Mouse (Mus musculus) layer of hippocampus, postnatal 14 days (tissue): Measurements from ENCODE around the gene Ehmt2. TPM values are rescaled to one million over a fixed set of nuclear protein-coding genes. Genes with fewer than 3 reads are reported as not detected.
A peak's percentile ranks its signal among the peaks of the same experiment; 100 is the strongest.
"Not testable (repeated sequence)": the region's sequence is repeated elsewhere in the genome, so short reads cannot be mapped to it uniquely, and the experiment has no call there.

Experiments
- DNase-seq, 2 experiments: peaks; one replicate each; pipeline ENCODE4 v3.0.0; 2021 to 2022; ENCODE audit warnings: low spot score in 2 of 2, mixed read lengths in 1 of 2
- total RNA-seq, 2 experiments: library from RNA; stranded (reverse); gene quantifications; 2 replicates each; pipeline ENCODE4 v1.2.3; 2021

Gene Ehmt2
- total RNA-seq, 2 experiments from 2014 or later = 168 to 173 TPM

DNA sequence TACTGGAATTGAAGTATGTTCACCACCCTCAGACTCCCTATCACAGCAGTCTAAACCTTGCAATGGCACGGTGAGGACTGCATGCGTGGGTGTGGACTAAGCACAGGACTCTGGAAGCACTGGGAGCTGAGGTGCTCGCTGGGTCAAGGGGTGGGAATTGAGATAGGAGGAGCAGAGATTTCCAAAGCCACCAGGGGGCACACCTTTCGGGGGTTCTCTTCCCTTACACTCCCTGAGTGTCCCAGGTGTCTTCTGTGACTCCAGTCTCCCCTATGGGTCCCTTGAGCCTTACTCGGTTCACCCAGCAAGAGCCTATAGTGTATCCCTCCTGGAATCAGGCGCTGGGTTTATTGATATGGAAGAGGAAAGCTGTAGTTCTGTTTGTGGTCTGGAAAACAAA, 24.7 kb downstream of the Ehmt2 start:
- no peak for DNase-seq

- DNase-seq = no peak
Measured at GRCm38 (mm10) chr17:34924258-34924657, 26.0 kb downstream of the Ehmt2 start.

- DNase-seq = no peak
Measured at GRCm38 (mm10) chr17:34927306-34928019, 29.2 kb downstream of the Ehmt2 start.

- DNase-seq = no peak
Measured at GRCm38 (mm10) chr17:34928841-34929240, 30.6 kb downstream of the Ehmt2 start.

DNA sequence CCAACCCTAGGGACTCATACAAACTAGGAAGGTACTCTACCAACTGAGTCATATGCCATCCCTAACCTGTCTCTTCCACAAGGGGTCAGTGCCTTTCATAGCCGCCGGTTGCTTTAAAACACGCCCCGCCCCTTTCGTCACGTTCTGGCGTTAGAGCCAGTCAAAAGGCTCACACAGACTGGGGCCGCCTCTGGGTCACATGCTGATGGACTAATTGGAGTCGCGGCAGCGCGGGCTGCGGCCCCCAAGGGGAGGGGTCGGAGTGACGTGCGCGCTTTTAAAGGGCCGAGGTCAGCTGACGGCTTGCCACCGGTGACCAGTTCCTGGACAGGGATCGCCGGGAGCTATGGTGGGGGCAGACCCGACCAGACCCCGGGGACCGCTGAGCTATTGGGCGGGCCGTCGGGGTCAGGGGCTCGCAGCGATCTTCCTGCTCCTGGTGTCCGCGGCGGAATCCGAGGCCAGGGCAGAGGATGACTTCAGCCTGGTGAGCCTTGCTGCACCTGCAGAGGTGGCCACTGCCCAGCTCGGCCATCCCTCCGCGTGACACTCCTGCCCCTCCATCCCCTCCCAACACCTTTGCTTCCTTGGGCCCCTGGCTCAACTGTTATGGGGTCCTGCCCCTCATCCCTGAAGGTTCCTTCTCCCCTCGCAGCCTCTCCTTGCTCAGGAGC, 32.9 kb downstream of the Ehmt2 start, which contains the start of gene Neu1:
TSS of gene Neu1 (plus strand) at position 193 of the 674 bp plus-strand sequence.
- peak; percentile 95 to 99 for DNase-seq

- DNase-seq = no peak
Measured at GRCm38 (mm10) chr17:34931735-34932098, 33.4 kb downstream of the Ehmt2 start.

- no peak for DNase-seq
Measured at GRCm38 (mm10) chr17:34932287-34932686, 34.0 kb downstream of the Ehmt2 start.

DNA sequence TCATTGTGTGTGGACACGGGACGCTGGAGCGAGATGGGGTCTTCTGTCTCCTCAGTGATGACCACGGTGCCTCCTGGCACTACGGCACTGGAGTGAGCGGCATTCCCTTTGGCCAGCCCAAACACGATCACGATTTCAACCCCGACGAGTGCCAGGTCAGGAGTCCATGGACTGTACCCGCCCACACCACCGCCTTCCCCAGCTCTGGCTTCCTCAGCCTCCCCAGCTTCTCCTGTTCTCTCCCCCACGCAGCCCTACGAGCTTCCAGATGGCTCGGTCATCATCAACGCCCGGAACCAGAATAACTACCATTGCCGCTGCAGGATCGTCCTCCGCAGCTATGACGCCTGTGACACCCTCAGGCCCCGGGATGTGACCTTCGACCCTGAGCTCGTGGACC, 35.8 kb downstream of the Ehmt2 start:
- no peak for DNase-seq

GRCm38 (mm10) chr17:34934830-34935229, 36.6 kb downstream of the Ehmt2 start:
- no peak for DNase-seq

GRCm38 (mm10) chr17:34937960-34938505, 39.8 kb downstream of the Ehmt2 start:
- no peak for DNase-seq

DNA sequence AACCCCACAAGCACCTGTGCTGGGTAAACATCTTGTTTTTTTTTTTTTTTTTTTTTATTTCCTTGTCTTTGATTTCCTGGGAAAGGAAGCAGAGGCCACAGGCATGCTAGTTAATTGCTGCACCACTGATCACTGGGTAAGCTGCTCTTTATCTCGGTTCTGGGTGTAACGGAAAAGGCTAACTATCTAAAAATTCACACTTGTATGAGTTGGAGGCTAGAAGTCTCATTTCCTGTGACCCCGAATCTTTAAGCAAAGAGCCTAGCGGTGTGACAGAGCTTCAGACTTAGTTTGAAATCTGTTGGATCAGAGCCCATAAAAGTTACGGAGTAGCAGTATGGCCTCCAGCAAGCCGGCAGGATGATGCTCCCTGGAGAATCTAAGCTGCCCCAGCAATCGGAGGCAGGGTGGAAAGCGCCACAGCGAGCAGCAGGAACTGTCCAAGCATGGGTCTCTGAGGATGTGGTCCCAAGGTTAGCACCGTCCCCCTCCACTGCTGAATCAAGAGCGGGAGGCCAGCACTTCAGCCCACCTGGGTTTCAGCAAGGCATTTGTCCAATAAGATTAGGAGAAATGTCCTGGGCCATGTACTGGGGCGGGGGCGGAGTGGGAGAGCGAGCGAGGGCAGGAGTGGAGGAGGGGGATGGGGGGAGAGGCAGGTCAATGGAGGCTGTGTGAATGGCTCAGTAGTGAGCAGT, 43.2 kb downstream of the Ehmt2 start:
- DNase-seq = no peak

GRCm38 (mm10) chr17:34943128-34943815, 45.0 kb downstream of the Ehmt2 start:
- DNase-seq = no peak

DNA sequence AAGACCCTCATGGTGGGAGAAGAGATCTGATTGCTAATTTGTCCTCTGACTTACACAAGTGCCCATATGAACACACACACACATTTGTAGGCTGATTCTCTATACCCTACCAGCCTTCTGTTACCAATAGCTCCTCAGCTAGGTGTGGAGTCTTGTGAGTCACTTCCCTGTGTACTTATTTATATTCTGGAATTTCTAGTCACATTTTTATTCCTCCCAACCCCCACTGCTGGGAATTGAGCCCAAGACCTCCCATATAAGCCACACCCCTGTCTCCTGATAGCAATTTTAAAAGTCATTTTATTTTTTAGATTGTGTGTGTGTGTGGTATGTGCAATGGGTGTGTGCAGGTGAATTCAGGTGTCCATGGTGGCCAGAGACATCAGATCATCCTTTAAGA, 46.1 kb downstream of the Ehmt2 start:
- DNase-seq = no peak

- no peak for DNase-seq
Measured at GRCm38 (mm10) chr17:34946486-34947140, 48.3 kb downstream of the Ehmt2 start.

- no peak for DNase-seq
Measured at GRCm38 (mm10) chr17:34947606-34948005, 49.3 kb downstream of the Ehmt2 start.

- DNase-seq = not testable (repeated sequence)
Measured at GRCm38 (mm10) chr17:34948721-34949552, 50.7 kb downstream of the Ehmt2 start.

- no peak for DNase-seq
Measured at GRCm38 (mm10) chr17:34949553-34949969, 51.3 kb downstream of the Ehmt2 start.

DNA sequence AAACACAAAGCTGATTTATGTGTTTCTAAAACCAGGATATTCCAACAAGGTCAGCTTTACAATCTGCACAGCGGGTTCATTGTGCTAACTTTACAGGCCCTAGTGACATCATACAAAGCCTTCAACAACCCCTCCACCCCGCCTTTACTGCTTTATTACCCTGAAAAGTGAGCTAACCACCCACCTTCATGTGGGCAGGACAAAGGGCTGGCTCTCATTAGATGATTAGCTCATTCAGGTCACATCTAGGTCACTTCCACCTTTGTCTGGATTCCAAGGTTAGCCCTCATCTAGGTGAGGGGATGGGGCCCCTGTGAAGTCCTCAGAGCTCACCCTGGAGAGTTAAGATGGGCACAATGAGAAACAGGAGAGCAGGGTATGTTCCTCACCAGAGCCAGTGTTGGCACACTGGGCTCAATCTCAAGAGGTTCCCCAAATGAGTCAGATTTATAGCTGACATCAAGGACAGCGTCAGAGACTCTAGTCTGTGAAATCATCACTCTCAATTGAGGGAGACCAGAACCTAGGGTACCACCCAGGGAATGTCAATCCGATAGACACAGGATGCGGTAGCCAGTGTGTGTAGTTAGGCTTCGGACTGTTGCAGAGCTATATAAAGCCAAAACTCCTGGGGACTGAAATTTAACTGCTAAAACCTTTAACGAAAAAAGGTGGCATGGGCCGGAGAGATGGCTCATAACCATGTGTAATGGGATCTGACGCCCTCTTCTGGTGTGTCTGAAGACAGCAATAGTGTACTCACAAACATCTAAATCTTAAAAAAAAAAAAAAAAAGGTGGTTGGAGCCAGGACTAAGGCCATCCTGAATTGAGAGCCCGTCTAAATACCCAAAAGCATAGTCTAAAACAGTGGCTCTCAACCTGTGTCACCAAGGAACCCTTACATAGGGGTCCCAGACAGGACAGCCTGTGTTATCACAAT, 52.5 kb downstream of the Ehmt2 start:
- no peak for DNase-seq
